Mouse (Mus musculus) bone marrow, adult 2 months (tissue): Measurements from ENCODE around the gene Glrx5. TPM values are rescaled to one million over a fixed set of nuclear protein-coding genes. Genes with fewer than 3 reads are reported as not detected.
A peak's percentile ranks its signal among the peaks of the same experiment; 100 is the strongest.

ENCODE experiments used
- H3K27ac ChIP-seq: fragments of 200-500 bp; 2 replicates; pipeline ENCODE4 v1.5.1; 2012; ENCODE audit warnings: low read depth, mild to moderate bottlenecking, control low read depth, inconsistent platforms, low read length; ENCODE audit not compliant: control insufficient read depth, poor library complexity, insufficient read depth
- H3K4me1 ChIP-seq: fragments of 200-500 bp; 2 replicates; pipeline ENCODE4 v1.6.1; 2011; ENCODE audit warnings: low read length; ENCODE audit not compliant: control insufficient read depth, insufficient read depth
- H3K4me3 ChIP-seq: fragments of 200-500 bp; replicated peaks from 2 replicates; pipeline ENCODE3; 2011; ENCODE audit warnings: mild to moderate bottlenecking, low read depth, low read length, control low read depth; ENCODE audit not compliant: control insufficient read depth
- CTCF ChIP-seq: fragments of 200-500 bp; IDR thresholded peaks from 2 replicates; pipeline ENCODE4 v1.5.1; 2011; ENCODE audit warnings: low read length, control low read depth; ENCODE audit not compliant: control insufficient read depth, insufficient read depth
- POLR2A ChIP-seq: fragments of 200-500 bp; IDR thresholded peaks from 2 replicates; pipeline ENCODE4 v1.6.1; 2011; ENCODE audit warnings: low read depth, mild to moderate bottlenecking, control low read depth, low read length, borderline replicate concordance; ENCODE audit not compliant: control insufficient read depth
- WGBS: fragments of 180-500 bp; shearing (Covaris S2); methylation state at CpG from one replicate; pipeline ENCODE4 v1.1.7; 2018; 5-methylcytosine and 5-hydroxymethylcytosine counted together
- polyA plus RNA-seq: library from polyadenylated mRNA; stranded (reverse); fragments of >200 nt; gene quantifications from 2 replicates; pipeline ENCODE4 v1.2.4, GENCODE M21; 2011; ENCODE audit warnings: low replicate concordance; ENCODE audit not compliant: missing spikeins, insufficient read depth, insufficient read length

Glrx5 gene
- polyA plus RNA-seq, 1 experiment = 274 TPM

DNA sequence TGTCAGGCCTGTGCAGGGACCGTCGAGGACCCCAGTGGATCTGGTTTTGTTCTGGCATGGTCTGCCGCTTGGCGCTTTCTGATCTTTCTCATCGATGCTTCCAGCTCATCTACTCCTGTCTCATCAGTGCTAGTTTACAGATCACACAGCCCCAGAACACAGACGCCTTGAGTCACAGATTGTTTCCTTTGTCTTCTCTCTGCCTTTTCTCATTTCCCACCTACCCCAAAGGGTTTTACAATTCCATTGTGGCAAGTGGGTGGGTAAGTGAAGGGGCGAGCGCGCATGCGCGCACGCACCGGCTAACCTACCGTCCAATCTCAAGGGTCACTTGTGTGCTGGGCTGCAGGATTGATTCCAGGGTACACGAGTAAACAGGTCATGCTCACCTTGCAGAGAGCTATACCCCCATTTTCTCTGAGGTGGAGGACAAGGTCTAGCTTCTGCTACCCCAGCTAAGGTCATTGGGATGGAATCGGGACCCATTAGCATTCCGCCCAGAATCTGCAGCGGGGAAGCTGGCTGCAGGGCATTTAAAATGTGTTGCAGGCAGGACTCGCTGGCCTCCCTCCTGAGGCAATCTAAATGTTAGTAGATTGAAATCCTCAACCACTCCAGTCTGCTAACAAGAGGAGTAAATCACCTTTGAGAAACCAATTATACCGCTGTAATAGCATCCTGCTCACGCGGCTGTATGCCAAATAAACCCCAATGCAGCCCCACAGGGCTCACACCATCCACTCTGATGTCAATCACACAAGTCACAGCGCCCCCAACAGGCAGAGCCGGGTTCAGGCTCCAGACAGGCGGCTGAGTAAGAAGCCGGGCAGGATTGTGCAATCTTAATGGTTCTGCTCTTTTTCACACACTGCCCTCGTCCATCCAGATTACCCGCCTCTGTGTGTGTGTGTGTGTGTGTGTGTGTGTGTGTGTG, 31.0 kb downstream of the Glrx5 start:
- TF ChIP-seq CTCF (no peak), POLR2A (no peak)
- 72% methylated on average over 28 of the region's 28 CpGs for WGBS

DNA sequence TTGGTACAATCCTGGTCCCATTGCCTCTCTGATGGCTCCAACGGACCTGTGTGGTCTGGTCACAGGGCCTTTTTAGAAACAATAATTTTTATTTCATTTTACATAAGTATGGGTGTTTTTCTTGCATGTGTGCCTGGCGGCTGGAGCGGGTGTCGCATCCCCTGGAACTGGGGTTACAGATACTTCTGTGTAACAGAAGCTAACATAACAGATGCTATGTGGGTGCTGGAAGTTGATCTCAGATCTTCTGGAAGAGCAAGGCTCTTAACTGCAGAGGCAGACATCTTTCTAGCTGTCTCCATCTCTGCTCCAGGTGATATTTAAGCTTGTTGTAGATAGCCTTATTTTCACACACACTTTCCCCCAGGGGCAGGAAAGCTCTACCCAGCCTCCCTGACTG, 31.7 kb downstream of the Glrx5 start:
- TF ChIP-seq POLR2A (no peak), CTCF (no peak)
- no peak overlapping the region for H3K4me3 ChIP-seq
- no peaks in the 10 kb centered on the region for H3K4me1 ChIP-seq
- no peak overlapping the region for H3K27ac ChIP-seq
- 81% methylated on average over 4 of the region's 4 CpGs for WGBS

More for the DNA sequence above, 31.0 kb downstream of the Glrx5 start:
- H3K27ac ChIP-seq = no peak overlapping the region
- no peaks in the 10 kb centered on the region for H3K4me1 ChIP-seq
- H3K4me3 ChIP-seq = no peak overlapping the region

DNA sequence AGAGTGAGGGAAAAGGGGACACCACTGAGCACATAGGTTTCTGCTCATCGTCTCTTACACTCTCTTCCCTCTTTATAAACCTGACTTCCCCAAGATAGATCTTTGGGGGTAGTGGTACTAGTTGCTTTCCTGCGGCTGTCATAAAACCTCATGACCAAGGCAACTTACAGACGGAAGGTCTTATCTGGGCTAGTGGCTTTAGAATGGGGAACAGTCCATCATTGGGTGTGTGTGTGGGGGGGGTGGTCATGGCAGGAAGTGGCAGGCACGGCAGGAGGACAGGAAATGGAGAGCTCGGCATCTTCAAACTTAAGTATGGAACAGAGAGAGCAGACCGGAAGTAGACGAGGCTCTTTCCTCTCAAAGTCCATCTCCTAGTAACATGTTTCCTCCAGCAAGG, 32.6 kb downstream of the Glrx5 start:
- 51% methylated on average over 7 of the region's 7 CpGs for WGBS
- Histone ChIP-seq H3K4me1 (no peaks in the 10 kb centered on the region), H3K4me3 (no peak overlapping the region), H3K27ac (no peak overlapping the region)
- TF ChIP-seq CTCF (no peak), POLR2A (no peak)

DNA sequence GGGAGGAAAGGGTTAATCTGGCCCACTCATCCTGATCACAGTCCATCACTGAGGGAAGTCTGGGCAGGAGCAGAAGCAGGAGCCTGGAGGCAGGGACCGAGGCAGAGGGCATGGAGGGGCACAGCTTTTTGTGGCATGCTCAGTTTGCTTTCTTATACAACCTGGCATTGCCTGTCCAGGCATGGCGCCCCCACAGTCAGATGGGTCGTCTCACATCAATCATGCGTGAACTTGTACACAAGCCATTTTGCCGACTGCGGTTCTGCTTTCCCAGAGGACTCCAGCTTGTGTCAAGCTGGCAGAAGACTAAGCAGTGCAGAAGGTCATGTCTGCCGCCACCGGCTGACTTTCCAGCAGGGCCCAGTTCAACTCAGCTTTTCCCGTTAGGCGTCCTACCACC, 34.0 kb downstream of the Glrx5 start:
- WGBS = 87% methylated on average over 10 of the region's 10 CpGs
- Histone ChIP-seq H3K4me1 (no peaks in the 10 kb centered on the region), H3K27ac (no peak overlapping the region), H3K4me3 (no peak overlapping the region)
- TF ChIP-seq CTCF (no peak), POLR2A (no peak)

DNA sequence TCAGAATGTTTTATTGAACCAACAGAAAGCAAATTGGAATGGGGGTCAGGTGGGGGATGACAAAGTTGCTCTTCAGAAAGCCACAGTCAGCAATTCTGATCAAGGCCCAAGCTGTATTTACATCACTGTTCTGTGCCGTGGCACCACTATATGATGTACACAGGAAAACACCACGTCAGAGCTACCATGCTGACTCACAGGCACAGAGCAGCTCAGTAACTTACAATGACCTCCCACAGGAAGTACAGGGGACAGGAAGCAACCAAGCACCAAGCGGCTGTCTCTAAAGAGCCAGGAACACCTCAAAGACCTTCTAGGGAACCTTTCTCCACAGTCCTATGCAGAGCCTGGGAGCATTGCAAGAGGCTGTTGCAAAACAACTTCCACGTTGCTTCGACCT, 36.4 kb downstream of the Glrx5 start:
- WGBS = 19% methylated on average over 5 of the region's 5 CpGs
- no peak overlapping the region for H3K27ac ChIP-seq
- H3K4me3 ChIP-seq = no peak overlapping the region
- TF ChIP-seq POLR2A (no peak), CTCF (no peak)
- H3K4me1 ChIP-seq = no peaks in the 10 kb centered on the region

DNA sequence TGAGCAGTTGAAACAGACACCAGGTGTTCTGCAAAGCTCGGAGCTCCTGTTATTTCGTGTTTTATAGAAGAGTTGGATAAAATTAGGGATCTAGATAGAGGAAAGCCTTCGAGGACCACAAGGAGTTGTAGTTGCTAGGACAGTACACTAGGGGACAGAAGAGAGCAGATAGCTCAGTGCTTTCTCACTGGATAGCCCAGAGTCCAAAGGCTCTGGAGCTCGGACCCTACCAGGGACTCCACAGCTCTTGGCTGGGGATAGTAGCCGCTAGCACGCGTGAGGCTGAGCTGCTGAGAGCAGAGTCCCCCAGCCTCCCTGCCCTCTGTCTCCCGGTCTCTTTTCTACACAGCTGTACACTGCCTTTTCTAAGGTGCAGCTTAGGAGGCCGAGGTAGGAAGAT, 41.2 kb downstream of the Glrx5 start:
- H3K4me3 ChIP-seq = no peak overlapping the region
- no peaks in the 10 kb centered on the region for H3K4me1 ChIP-seq
- WGBS = 44% methylated on average over 9 of the region's 9 CpGs
- TF ChIP-seq CTCF (peak; percentile 37; the same call in 1 of the 2 replicates), POLR2A (no peak)
- H3K27ac ChIP-seq = no peak overlapping the region; the same call in 1 of the 2 replicates

DNA sequence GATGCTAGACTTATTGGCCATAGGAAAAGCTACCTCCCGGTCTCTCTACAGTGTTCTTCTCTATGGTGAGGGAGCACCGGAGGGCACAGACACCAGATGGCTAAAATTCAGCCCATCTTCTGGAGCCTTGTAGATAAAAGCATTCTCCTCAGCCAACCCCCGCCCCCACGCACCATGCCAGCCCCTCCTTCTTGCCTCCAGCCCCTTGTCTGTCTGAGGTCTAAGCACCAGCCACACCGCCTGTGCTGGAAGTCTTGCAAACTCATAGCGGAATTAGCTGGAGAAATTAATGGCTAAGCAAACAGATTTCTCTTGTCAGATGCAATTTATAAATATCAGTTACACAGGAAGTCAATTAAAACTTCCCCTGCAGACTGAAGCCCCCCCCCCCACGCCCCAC, 43.0 kb downstream of the Glrx5 start:
- no peak overlapping the region for H3K4me3 ChIP-seq
- H3K27ac ChIP-seq = no peak overlapping the region
- no peak for TF ChIP-seq POLR2A
- TF ChIP-seq CTCF = no peak
- no peaks in the 10 kb centered on the region for H3K4me1 ChIP-seq
- 56% methylated on average over 7 of the region's 7 CpGs for WGBS

DNA sequence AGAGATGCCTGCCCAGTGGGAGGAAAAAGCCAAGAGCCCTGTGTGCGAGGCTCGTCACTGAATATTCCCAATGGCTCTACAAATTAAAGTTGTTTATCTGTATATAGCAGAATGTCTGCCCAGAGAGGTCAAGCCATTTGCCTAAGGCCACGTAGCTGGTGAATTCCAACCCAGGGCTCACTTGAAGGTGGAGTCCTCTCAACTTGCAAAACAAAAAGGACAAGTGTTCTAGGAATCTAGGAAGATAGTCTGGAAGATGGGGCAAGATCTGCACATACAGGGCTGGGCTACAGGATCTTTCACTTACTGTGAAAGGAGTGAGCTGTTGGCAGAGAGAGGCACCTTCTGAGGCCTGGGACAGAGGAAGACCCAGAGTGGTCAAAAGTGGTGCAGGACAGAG, 44.0 kb downstream of the Glrx5 start:
- no peak overlapping the region for H3K27ac ChIP-seq
- no peaks in the 10 kb centered on the region for H3K4me1 ChIP-seq
- no peak for TF ChIP-seq POLR2A
- no peak for TF ChIP-seq CTCF
- WGBS = 82% methylated on average over 3 of the region's 3 CpGs
- no peak overlapping the region for H3K4me3 ChIP-seq
